Mouse (Mus musculus) thymus, postnatal 25 days (tissue): ENCODE measurements around the gene Tmem185a.
"Not testable (repeated sequence)": the region's sequence is repeated elsewhere in the genome, so short reads cannot be mapped to it uniquely, and the experiment has no call there.

ENCODE experiments used
- DNase-seq: peaks from one replicate; pipeline ENCODE4 v3.0.0; 2022

The Tmem185a gene

DNA sequence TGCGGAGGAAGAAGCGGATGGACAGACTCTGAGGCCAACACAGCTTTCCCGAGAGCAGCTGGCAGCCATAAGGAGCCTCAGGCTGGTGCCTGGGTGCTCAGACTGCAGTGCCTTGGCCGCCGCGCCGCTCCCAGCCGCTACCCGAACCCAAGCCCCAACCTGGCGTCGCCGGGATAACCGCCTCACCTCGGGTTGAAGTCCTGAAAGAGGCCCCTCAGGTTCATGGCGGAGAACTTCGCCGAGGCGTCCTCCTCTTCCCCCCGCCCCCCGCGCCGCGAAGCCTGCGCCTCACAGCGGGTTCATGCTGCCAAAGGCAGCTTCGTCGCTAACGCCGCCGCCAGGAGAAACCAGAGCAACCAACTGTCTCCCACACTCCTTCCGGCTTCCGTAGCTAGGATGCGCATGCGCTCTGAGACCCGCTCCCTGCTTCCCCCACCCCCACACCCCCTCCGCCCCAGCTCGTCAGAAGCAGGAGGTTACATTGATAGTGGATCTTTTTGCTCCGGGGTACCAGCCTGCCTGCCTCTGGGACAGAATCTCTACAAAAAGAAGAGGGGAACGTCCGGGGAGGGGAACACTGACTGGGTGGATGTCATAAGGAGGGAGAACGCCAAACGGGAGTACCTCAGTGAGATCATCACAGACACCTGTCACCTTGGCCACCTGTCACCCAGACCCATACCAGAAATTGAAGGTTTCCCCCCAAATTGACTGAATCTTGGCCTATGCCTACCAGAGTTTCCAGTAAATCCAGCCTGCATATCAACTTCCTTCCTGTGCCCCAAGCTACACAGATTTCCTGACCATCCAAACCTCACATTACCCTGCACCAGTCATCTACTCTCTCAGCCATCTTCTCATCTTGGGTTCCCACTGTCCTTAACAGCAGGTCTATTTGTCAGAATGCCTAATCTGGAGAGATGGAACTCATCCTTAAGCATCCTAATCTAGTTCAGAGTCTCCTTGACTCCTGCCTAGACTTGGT is at the start of gene Tmem185a:
Tmem185a (minus strand) TSS at position 389 of the 985 bp plus-strand sequence.
- DNase-seq = peak; percentile 84

DNA sequence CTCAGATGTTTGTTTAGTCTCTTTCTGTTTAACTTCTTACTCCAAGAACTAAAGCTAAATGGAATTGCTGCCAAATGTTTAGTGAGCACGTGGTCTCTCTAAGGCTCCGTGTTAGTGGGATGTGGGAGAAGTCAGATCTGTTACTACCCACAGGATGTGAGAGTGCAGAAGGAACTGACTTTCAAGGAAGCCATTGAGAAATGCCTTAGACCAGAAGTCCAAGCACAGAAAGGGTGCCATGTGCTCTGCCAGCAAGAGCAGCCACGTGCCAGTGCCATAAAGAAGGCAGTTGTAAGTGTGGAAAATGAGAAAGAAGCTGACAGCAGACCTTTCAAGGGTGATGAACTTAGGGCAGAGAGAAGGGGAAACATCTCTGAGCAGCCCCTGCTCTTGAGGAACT is 37.4 kb upstream of the Tmem185a start:
- not testable (repeated sequence) for DNase-seq

DNA sequence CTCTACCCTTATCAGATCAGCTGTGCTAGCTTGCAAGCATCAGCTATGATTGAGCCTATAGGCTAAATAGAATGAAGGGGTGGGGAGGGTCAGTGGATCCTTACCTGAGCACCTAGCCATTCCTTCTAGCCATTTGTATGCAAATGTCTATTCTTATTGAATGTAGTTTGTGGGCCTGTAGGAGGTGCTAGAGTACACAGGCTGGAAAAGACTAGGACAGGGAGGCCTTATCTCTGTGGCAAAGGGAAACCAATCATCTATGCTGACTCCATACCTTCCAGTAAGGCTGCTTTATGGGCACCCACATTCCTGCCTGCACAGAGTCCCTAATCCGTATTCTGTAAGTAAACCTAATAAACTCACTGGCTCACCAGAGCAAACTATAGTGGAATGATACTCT is 10.3 kb upstream of the Tmem185a start:
- DNase-seq = not testable (repeated sequence)

DNA sequence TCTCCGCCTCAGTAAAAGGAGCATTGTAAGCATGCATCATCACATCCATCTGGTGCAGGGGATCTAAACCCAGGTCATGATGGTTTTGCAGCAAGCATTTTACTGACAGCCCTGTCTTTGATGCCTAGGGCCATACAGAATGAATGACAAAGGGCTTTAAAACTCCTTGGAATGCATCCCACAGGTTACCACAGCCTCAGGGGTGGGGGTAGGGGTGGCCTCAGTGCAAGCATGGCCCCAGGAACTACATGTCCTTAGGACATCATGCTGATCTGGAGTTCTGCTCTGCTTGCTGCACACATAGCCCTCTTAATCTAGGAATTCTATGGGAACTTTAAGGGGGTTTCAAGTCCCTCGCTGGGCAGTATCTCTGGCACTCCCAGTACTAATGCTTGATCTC is 5.2 kb upstream of the Tmem185a start:
- no peak for DNase-seq

DNA sequence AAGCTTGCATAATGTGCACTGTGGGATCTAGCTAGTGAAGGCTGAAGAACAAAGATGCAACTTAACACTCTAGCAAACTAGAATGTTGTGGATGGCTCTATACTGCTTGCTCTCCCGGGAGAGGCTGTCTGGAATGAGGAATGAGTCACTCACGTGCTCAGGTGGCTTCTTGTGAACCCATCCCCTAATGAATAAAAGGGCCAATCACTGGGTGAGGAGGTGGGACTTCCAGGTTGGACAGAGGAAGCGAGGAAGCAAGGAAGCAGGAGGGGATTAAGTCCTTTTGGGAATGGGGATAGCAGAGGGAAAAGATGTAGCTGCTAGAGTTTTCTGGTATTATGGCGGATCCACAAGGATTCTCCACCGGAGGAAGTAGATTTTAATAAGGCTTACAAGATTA is 1.7 kb upstream of the Tmem185a start:
- DNase-seq = no peak

DNA sequence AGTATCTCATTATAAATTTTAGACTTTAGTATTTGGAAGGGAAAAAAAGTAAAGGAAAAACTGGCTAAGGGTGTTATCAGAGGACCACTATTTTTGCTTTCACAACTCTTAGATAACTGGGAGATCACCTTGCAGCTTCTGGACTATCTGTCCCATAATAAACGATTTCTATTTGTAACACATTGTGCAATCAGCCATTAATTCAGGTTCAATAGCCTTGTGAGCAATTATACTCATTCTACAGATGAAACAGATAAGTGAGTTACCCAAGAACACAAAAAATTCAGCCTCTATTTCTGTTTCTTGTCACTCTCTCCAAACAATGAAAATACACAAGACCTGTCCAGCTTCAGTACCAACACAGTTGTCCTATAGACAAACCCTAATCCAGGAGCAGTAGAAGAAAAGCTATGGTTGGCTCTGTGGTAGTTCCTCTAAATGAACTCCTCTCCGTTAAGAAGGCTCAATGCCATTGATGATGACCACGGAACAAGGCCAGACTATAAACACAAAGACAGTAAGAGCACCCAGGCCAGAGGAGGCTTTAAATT is 1.7 kb downstream of the Tmem185a start:
- no peak for DNase-seq

DNA sequence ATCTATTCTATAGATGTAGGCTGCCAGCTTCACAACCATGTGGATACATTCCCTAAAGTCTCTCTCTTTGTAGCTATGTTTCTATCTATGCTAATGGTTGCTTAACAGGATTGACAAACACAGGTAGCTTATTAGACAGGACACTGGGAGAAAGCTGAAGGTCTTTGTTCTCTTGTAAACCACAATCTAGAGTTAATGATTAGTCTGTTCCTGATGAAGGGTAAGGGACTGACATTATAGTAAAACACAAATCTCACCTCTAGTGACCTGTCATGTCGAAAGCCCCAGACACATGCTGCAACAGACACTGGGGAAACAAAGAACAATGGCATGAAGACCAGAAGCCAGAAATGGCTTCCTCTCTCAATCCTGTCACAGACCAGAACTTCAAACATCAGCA is 10.1 kb downstream of the Tmem185a start:
- no peak for DNase-seq

DNA sequence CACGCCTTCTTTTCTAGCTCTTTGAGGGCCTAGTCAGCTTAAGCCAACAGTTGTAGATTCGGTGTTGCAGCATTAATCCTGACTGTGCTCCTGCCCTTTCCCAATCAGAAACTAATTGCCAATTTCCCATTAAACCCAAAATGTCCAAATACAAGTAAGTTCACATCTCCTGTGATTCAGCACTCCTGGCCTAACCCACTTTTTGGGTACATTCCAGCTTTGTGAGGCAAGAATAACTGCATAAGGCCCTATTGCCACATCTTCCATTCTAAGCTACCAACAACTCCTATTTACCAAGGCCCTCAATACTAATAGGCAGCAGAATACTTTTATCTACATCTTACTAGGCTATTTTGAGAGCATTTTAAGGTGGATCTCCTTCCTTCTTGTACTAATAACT is 11.5 kb downstream of the Tmem185a start:
- DNase-seq = no peak

DNA sequence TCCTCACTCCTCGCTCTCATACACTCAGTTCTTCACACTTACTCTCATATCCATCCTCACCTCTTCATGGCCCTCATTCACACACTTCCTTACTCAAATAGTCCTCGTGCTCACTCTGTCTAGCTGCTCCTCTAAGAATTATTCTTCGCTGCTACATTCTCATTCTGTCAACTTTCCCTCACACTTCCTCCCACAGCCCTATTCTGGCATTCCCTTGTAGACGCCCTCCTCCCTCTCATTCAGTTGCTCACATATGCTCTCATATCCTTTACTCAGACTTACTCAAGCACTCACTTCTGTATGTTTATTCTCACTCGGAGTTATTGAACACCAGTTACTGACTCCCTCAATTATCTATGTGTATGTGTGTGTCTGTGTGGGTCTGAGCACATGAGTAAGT is 13.4 kb downstream of the Tmem185a start:
- no peak for DNase-seq

DNA sequence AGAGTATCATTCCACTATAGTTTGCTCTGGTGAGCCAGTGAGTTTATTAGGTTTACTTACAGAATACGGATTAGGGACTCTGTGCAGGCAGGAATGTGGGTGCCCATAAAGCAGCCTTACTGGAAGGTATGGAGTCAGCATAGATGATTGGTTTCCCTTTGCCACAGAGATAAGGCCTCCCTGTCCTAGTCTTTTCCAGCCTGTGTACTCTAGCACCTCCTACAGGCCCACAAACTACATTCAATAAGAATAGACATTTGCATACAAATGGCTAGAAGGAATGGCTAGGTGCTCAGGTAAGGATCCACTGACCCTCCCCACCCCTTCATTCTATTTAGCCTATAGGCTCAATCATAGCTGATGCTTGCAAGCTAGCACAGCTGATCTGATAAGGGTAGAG is 24.6 kb downstream of the Tmem185a start:
- DNase-seq = not testable (repeated sequence)

DNA sequence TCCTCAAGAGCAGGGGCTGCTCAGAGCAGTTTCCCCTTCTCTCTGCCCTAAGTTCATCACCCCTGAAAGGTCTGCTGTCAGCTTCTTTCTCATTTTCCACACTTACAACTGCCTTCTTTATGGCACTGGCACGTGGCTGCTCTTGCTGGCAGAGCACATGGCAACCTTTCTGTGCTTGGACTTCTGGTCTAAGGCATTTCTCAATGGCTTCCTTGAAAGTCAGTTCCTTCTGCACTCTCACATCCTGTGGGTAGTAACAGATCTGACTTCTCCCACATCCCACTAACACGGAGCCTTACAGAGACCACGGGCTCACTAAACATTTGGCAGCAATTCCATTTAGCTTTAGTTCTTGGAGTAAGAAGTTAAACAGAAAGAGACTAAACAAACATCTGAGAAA is 51.5 kb downstream of the Tmem185a start:
- not testable (repeated sequence) for DNase-seq
